In the genomic region with DNA sequence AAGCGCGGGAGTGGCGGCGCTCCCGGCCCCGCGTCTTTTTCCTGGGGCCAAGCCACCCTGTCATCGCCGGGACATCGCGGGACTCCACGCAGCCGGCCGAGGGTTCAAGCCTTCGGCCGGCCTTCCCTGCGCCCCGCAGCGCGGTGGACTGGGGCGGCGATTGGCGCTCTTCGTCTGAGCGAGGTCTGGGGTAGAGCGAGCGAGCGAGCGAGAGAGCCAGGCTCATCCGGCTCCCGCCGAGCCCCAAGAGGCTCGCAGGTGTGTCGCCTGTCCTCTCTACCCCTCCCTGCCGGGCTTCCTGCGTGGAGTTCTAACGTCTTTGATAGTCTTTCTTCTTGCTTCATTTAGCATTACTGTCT, we compare ENCODE assay signal across 7 mouse cellular contexts. TPM values are rescaled to one million over a fixed set of nuclear protein-coding genes. Genes with fewer than 3 reads are reported as not detected.
DNase-seq lines count a peak whose midpoint lies in the region; ATAC-seq and TF ChIP-seq lines count a peak whose summit lies in the region.

No protein-coding gene starts in this region.

- H3K36me3 ChIP-seq in lung, embryonic 16.5 days (ENCODE audit: control insufficient read depth, insufficient read depth, low read length): no peaks in the 10 kb centered on the region
- H3K36me3 ChIP-seq in forebrain, embryonic 12.5 days (replicated peaks): no peaks in the 10 kb centered on the region
- no peaks in the 10 kb centered on the region for H3K36me3 ChIP-seq in limb, embryonic 14.5 days (ENCODE audit: control insufficient read depth, insufficient read depth, low read length)

- peak overlapping the region; percentile 53 for H3K4me2 ChIP-seq in lung, embryonic 16.5 days (ENCODE audit: low read depth, low read length)
- peak overlapping the region; percentile 88 for H3K4me2 ChIP-seq in forebrain, embryonic 12.5 days
- H3K4me2 ChIP-seq in limb, embryonic 14.5 days (replicated peaks; ENCODE audit: low read depth, low read length, severe bottlenecking): peak overlapping the region; percentile 43

- no peak for ATAC-seq in lung, embryonic 16.5 days (ENCODE audit: low read depth)
- no peak for ATAC-seq in forebrain, embryonic 12.5 days (ENCODE audit: low FRiP score)
- ATAC-seq in limb, embryonic 14.5 days (ENCODE audit: low FRiP score, low read depth): no peak

- no peak for DNase-seq in lung, adult 2 months
- DNase-seq in limb, embryonic 14.5 days (ENCODE audit: low spot score): no peak
- peak; percentile 49 for DNase-seq in thymus, postnatal 0 days (ENCODE audit: low spot score)
- DNase-seq in frontal cortex, postnatal 36 days (ENCODE audit: low spot score in 2 of 2): no peak
- DNase-seq in spleen, postnatal 4 days (ENCODE audit: low spot score in 2 of 2): no peak

- H3K9ac ChIP-seq in lung, embryonic 16.5 days (ENCODE audit: low read length): no peak overlapping the region
- H3K9ac ChIP-seq in forebrain, embryonic 12.5 days: peak overlapping the region; percentile 98
- 0 out of 2 replicates have a peak overlapping the region, but pooled peaks have one; percentile 36 for H3K9ac ChIP-seq in limb, embryonic 14.5 days (ENCODE audit: low read depth, low read length, severe bottlenecking)

- H3K4me3 ChIP-seq in lung, embryonic 16.5 days (ENCODE audit: low read length): peak overlapping the region; percentile 38
- H3K4me3 ChIP-seq in lung, adult 2 months (replicated peaks; ENCODE audit: extremely low read depth, low read depth, low read length): no peak overlapping the region
- H3K4me3 ChIP-seq in forebrain, embryonic 12.5 days (replicated peaks): peak overlapping the region; percentile 60
- H3K4me3 ChIP-seq in limb, embryonic 14.5 days (replicated peaks; ENCODE audit: low read length): peak overlapping the region; percentile 29

- no peak overlapping the region for H3K27ac ChIP-seq in lung, embryonic 16.5 days (ENCODE audit: low read length)
- peak overlapping the region; percentile 99 for H3K27ac ChIP-seq in forebrain, embryonic 12.5 days
- no peak overlapping the region for H3K27ac ChIP-seq in limb, embryonic 14.5 days (replicated peaks; ENCODE audit: low read depth, low read length)

- peaks cover 6% of the 10 kb centered on the region; the same call in 1 of the 2 replicates for H3K4me1 ChIP-seq in lung, embryonic 16.5 days (replicated peaks; ENCODE audit: control insufficient read depth, insufficient read depth, low read length)
- H3K4me1 ChIP-seq in lung, adult 2 months (ENCODE audit: control insufficient read depth, insufficient read depth, low read length): peaks cover 6% of the 10 kb centered on the region
- peaks cover 88% of the 10 kb centered on the region for H3K4me1 ChIP-seq in forebrain, embryonic 12.5 days
- peaks cover 5% of the 10 kb centered on the region; the same call in 1 of the 2 replicates for H3K4me1 ChIP-seq in limb, embryonic 14.5 days (ENCODE audit: control insufficient read depth, insufficient read depth, low read length)

- H3K9me3 ChIP-seq in lung, embryonic 16.5 days (ENCODE audit: control insufficient read depth, low read length): no peaks in the 10 kb centered on the region
- H3K9me3 ChIP-seq in forebrain, embryonic 12.5 days: no peaks in the 10 kb centered on the region
- no peaks in the 10 kb centered on the region for H3K9me3 ChIP-seq in limb, embryonic 14.5 days (ENCODE audit: control insufficient read depth, low read length)

- no peak for TF ChIP-seq POLR2A in lung, adult 2 months (IDR thresholded peaks at IDR 0.05; ENCODE audit: borderline replicate concordance, extremely low read depth, low read depth, low read length)
- no peak for TF ChIP-seq POLR2A in limb, embryonic 14.5 days (IDR thresholded peaks at IDR 0.05; ENCODE audit: borderline replicate concordance, extremely low read depth, insufficient read depth, insufficient read length)

- H3K27me3 ChIP-seq in lung, embryonic 16.5 days (ENCODE audit: control insufficient read depth, insufficient read depth, low read depth, low read length): peaks cover 88% of the 10 kb centered on the region
- peaks cover 45% of the 10 kb centered on the region for H3K27me3 ChIP-seq in forebrain, embryonic 12.5 days
- H3K27me3 ChIP-seq in limb, embryonic 14.5 days (ENCODE audit: control insufficient read depth, insufficient read depth, low read length): peaks cover 98% of the 10 kb centered on the region

- TF ChIP-seq CTCF in lung, adult 2 months (IDR thresholded peaks at IDR 0.05; ENCODE audit: insufficient read depth, low read length): no peak

- under 1% methylated on average over 37 of the region's 37 CpGs for WGBS in lung, embryonic 16.5 days
- 2% methylated on average over 37 of the region's 37 CpGs for WGBS in lung, adult 2 months
- WGBS in forebrain, embryonic 12.5 days: under 1% methylated on average over 36 of the region's 37 CpGs
- WGBS in limb, embryonic 14.5 days: 0% methylated on average over 19 of the region's 37 CpGs

RNA-seq across cellular contexts. Expression of a gene that starts 53.6 kb away (rescaled TPM):
- 0.69 and 1.0 TPM in 2 replicates for polyA plus RNA-seq in lung, embryonic 16.5 days (2015; fragmentation: Nextera tagmentation; extraction: Ambion mirVana)
- 8.2 and 14.5 TPM in 2 replicates for polyA plus RNA-seq in lung, adult 2 months (2012; rRNA removed)
- 0.28 TPM in 1 of 2 replicates, not detected in the other for polyA plus RNA-seq in forebrain, embryonic 12.5 days (2016; fragmentation: Nextera tagmentation; extraction: Ambion mirVana)
- 10.5 and 11.0 TPM in 2 replicates for polyA plus RNA-seq in limb, embryonic 14.5 days (2012; rRNA removed)
- 17.0 and 17.2 TPM in 2 replicates for polyA plus RNA-seq in limb, embryonic 14.5 days (2014; fragmentation: Nextera tagmentation; extraction: Ambion mirVana)
- polyA plus RNA-seq in thymus, postnatal 0 days (2015; fragmentation: Nextera tagmentation; extraction: Ambion mirVana): 0.58 and 0.66 TPM in 2 replicates

RNA-seq across cellular contexts. Expression of a gene that starts 58.8 kb away (rescaled TPM):
- 19.9 and 22.9 TPM in 2 replicates for polyA plus RNA-seq in lung, embryonic 16.5 days (2015; fragmentation: Nextera tagmentation; extraction: Ambion mirVana)
- polyA plus RNA-seq in lung, adult 2 months (2012; rRNA removed): 87.0 and 94.3 TPM in 2 replicates
- polyA plus RNA-seq in forebrain, embryonic 12.5 days (2016; fragmentation: Nextera tagmentation; extraction: Ambion mirVana): 17.7 and 20.3 TPM in 2 replicates
- 58.7 and 79.0 TPM in 2 replicates for polyA plus RNA-seq in limb, embryonic 14.5 days (2012; rRNA removed)
- polyA plus RNA-seq in limb, embryonic 14.5 days (2014; fragmentation: Nextera tagmentation; extraction: Ambion mirVana): 27.4 and 29.6 TPM in 2 replicates
- polyA plus RNA-seq in thymus, postnatal 0 days (2015; fragmentation: Nextera tagmentation; extraction: Ambion mirVana): 32.0 and 32.2 TPM in 2 replicates
